Mouse (Mus musculus) lung, embryonic 14.5 days (tissue): ENCODE results near the gene Tufm. TPM values are rescaled to one million over a fixed set of nuclear protein-coding genes. Genes with fewer than 3 reads are reported as not detected.

ENCODE experiments used
- ATAC-seq: fragments of 200-750 bp; cut with Nextera tagmentation; 2 replicates; pipeline ENCODE4 v1.8.0; 2017; ENCODE audit warnings: mild to moderate bottlenecking, moderate TSS enrichment, moderate library complexity; ENCODE audit not compliant: insufficient read depth
- DNase-seq: peaks from one replicate; pipeline ENCODE4 v3.0.0-alpha.2; 2015
- H3K27ac ChIP-seq: fragments of 300-500 bp; sonication (generic); 2 replicates; pipeline ENCODE4 v1.5.1; 2014; ENCODE audit warnings: low read depth, mild to moderate bottlenecking, moderate library complexity
- H3K27me3 ChIP-seq: fragments of 300-500 bp; sonication (generic); 2 replicates; pipeline ENCODE4 v1.6.1; 2014; ENCODE audit warnings: low read length, control low read depth; ENCODE audit not compliant: insufficient read depth
- H3K36me3 ChIP-seq: fragments of 300-500 bp; sonication (generic); 2 replicates; pipeline ENCODE4 v1.6.1; 2014; ENCODE audit warnings: control low read depth; ENCODE audit not compliant: insufficient read depth
- H3K4me1 ChIP-seq: fragments of 300-500 bp; sonication (generic); 2 replicates; pipeline ENCODE4 v1.6.1; 2014; ENCODE audit warnings: antibody characterized with exemption, control low read depth; ENCODE audit not compliant: insufficient read depth
- H3K4me2 ChIP-seq: fragments of 300-500 bp; sonication (generic); 2 replicates; pipeline ENCODE4 v1.6.1; 2014; ENCODE audit warnings: mild to moderate bottlenecking
- H3K4me3 ChIP-seq: fragments of 300-500 bp; sonication (generic); 2 replicates; pipeline ENCODE4 v1.5.1; 2014; ENCODE audit warnings: low read depth, low read length
- H3K9ac ChIP-seq: fragments of 300-500 bp; sonication (generic); 2 replicates; pipeline ENCODE4 v1.6.1; 2014
- H3K9me3 ChIP-seq: fragments of 300-500 bp; sonication (generic); 2 replicates; pipeline ENCODE4 v1.6.1; 2016; ENCODE audit warnings: low read depth, low read length, control low read depth
- CTCF ChIP-seq: IDR thresholded peaks from 2 replicates; pipeline ENCODE4 v1.5.1; 2016; ENCODE audit warnings: antibody characterized with exemption, low read depth
- WGBS: fragments of 180-500 bp; shearing (Covaris S2); extraction: QIAGEN DNeasy Blood & Tissue Kit; methylation state at CpG from one replicate; pipeline ENCODE4 v1.1.7; 2014; 5-methylcytosine and 5-hydroxymethylcytosine counted together
- polyA plus RNA-seq: library from polyadenylated mRNA; unstranded; fragments of >200 nt; fragmentation: Nextera tagmentation; extraction: Ambion mirVana; gene quantifications from 2 replicates; pipeline ENCODE4 v1.2.1, GENCODE M21; 2014

Gene Tufm
- polyA plus RNA-seq, 1 experiment from 2014 or later: 126 TPM

- no peak for TF ChIP-seq CTCF
- H3K36me3 ChIP-seq: peaks cover 32% of the 10 kb centered on the region
- H3K9ac ChIP-seq: no peak overlapping the region
- no peaks in the 10 kb centered on the region for H3K4me1 ChIP-seq
- ATAC-seq (no peak), DNase-seq (no peak)
- no peak overlapping the region for H3K27ac ChIP-seq
- no peaks in the 10 kb centered on the region for H3K9me3 ChIP-seq
- 85% methylated on average over 18 of the region's 18 CpGs for WGBS
- H3K4me3 ChIP-seq: no peak overlapping the region
- H3K4me2 ChIP-seq: no peak overlapping the region
- no peaks in the 10 kb centered on the region for H3K27me3 ChIP-seq
These were observed 37.2 kb upstream of the Tufm start for GRCm38 (mm10) chr7:126449991-126450390.

- no peak overlapping the region for H3K4me3 ChIP-seq
- no peak overlapping the region for H3K27ac ChIP-seq
- ATAC-seq: no peak
- no peak for DNase-seq
- peaks cover 25% of the 10 kb centered on the region; the same call in 1 of the 2 replicates for H3K36me3 ChIP-seq
- no peak for TF ChIP-seq CTCF
- no peak overlapping the region for H3K9ac ChIP-seq
- no peak overlapping the region for H3K4me2 ChIP-seq
- no peaks in the 10 kb centered on the region for H3K4me1 ChIP-seq
- WGBS: 89% methylated on average over 6 of the region's 6 CpGs
- H3K27me3 ChIP-seq: no peaks in the 10 kb centered on the region
- H3K9me3 ChIP-seq: no peaks in the 10 kb centered on the region
These were observed 36.5 kb upstream of the Tufm start for GRCm38 (mm10) chr7:126450641-126451040.

- Histone ChIP-seq H3K27me3 (no peaks in the 10 kb centered on the region), H3K9ac (no peak overlapping the region), H3K27ac (no peak overlapping the region), H3K4me1 (no peaks in the 10 kb centered on the region), H3K4me2 (no peak overlapping the region), H3K9me3 (no peaks in the 10 kb centered on the region), H3K4me3 (no peak overlapping the region), H3K36me3 (peaks cover 13% of the 10 kb centered on the region; the same call in 1 of the 2 replicates)
- no peak for TF ChIP-seq CTCF
- DNase-seq: no peak
- no peak for ATAC-seq
- 82% methylated on average over 3 of the region's 3 CpGs for WGBS
These were observed 34.9 kb upstream of the Tufm start for GRCm38 (mm10) chr7:126452244-126452643.

- no peak for TF ChIP-seq CTCF
- Histone ChIP-seq H3K9me3 (no peaks in the 10 kb centered on the region), H3K36me3 (no peaks in the 10 kb centered on the region), H3K27me3 (no peaks in the 10 kb centered on the region), H3K4me1 (no peaks in the 10 kb centered on the region), H3K9ac (no peak overlapping the region), H3K4me3 (no peak overlapping the region), H3K4me2 (no peak overlapping the region), H3K27ac (no peak overlapping the region)
- DNase-seq: no peak
- ATAC-seq: no peak
- WGBS: 51% methylated on average over 7 of the region's 7 CpGs
These were observed 33.3 kb upstream of the Tufm start for GRCm38 (mm10) chr7:126453861-126454260.

GRCm38 (mm10) chr7:126455242-126455641 is 31.9 kb upstream of the Tufm start:
- Histone ChIP-seq H3K4me1 (no peaks in the 10 kb centered on the region), H3K27ac (no peak overlapping the region), H3K4me2 (no peak overlapping the region), H3K4me3 (no peak overlapping the region), H3K9me3 (no peaks in the 10 kb centered on the region), H3K27me3 (no peaks in the 10 kb centered on the region), H3K36me3 (no peaks in the 10 kb centered on the region), H3K9ac (no peak overlapping the region)
- DNase-seq: no peak
- ATAC-seq: no peak
- WGBS: 71% methylated on average over 2 of the region's 2 CpGs
- no peak for TF ChIP-seq CTCF

- Histone ChIP-seq H3K4me3 (no peak overlapping the region), H3K27ac (no peak overlapping the region), H3K27me3 (no peaks in the 10 kb centered on the region), H3K9ac (no peak overlapping the region), H3K4me1 (no peaks in the 10 kb centered on the region), H3K4me2 (no peak overlapping the region), H3K36me3 (no peaks in the 10 kb centered on the region), H3K9me3 (no peaks in the 10 kb centered on the region)
- TF ChIP-seq CTCF: no peak
- ATAC-seq: no peak
- DNase-seq: no peak
- 84% methylated on average over 17 of the region's 17 CpGs for WGBS
These were observed 30.5 kb upstream of the Tufm start for GRCm38 (mm10) chr7:126456382-126457266.

GRCm38 (mm10) chr7:126458225-126458624 is 28.9 kb upstream of the Tufm start:
- Histone ChIP-seq H3K4me1 (no peaks in the 10 kb centered on the region), H3K4me2 (no peak overlapping the region), H3K9me3 (no peaks in the 10 kb centered on the region), H3K27me3 (no peaks in the 10 kb centered on the region), H3K9ac (no peak overlapping the region), H3K4me3 (no peak overlapping the region), H3K36me3 (no peaks in the 10 kb centered on the region), H3K27ac (no peak overlapping the region)
- no peak for ATAC-seq
- 70% methylated on average over 5 of the region's 5 CpGs for WGBS
- no peak for TF ChIP-seq CTCF
- no peak for DNase-seq
